Mouse (Mus musculus) testis, postnatal 14 days (tissue): ENCODE data around the gene Stc2.
A peak's percentile ranks its signal among the peaks of the same experiment; 100 is the strongest.

Experiments
- DNase-seq: peaks from one replicate; pipeline ENCODE4 v3.0.0; 2021; ENCODE audit warnings: low spot score

The Stc2 gene

GRCm38 (mm10) chr11:31369648-31370286 lies at the start of gene Stc2:
Stc2 (minus strand) TSS chr11:31370074.
- DNase-seq: peak; percentile 81

GRCm38 (mm10) chr11:31417071-31417470 lies 47.2 kb upstream of the Stc2 start:
- no peak for DNase-seq

- no peak for DNase-seq
Observed at GRCm38 (mm10) chr11:31412376-31412775, 42.5 kb upstream of the Stc2 start.

GRCm38 (mm10) chr11:31406736-31407135 lies 36.9 kb upstream of the Stc2 start:
- no peak for DNase-seq

GRCm38 (mm10) chr11:31403080-31403479 lies 33.2 kb upstream of the Stc2 start:
- no peak for DNase-seq

- DNase-seq: no peak
Observed at GRCm38 (mm10) chr11:31398604-31399003, 28.7 kb upstream of the Stc2 start.

- DNase-seq: no peak
Observed at GRCm38 (mm10) chr11:31396638-31397417, 27.0 kb upstream of the Stc2 start.

- DNase-seq: no peak
Observed at GRCm38 (mm10) chr11:31394026-31394425, 24.2 kb upstream of the Stc2 start.

- DNase-seq: no peak
Observed at GRCm38 (mm10) chr11:31392340-31392739, 22.5 kb upstream of the Stc2 start.

- DNase-seq: no peak
Observed at GRCm38 (mm10) chr11:31388890-31389289, 19.0 kb upstream of the Stc2 start.

- DNase-seq: no peak
Observed at GRCm38 (mm10) chr11:31387526-31387925, 17.7 kb upstream of the Stc2 start.

- DNase-seq: no peak
Observed at GRCm38 (mm10) chr11:31386571-31386970, 16.7 kb upstream of the Stc2 start.

- DNase-seq: no peak
Observed at GRCm38 (mm10) chr11:31383968-31384367, 14.1 kb upstream of the Stc2 start.

- DNase-seq: no peak
Observed at GRCm38 (mm10) chr11:31382145-31382544, 12.3 kb upstream of the Stc2 start.

- peak; percentile 39 for DNase-seq
Observed at GRCm38 (mm10) chr11:31373438-31373837, 3.6 kb upstream of the Stc2 start.

GRCm38 (mm10) chr11:31372206-31372605 lies 2.3 kb upstream of the Stc2 start:
- DNase-seq: no peak

GRCm38 (mm10) chr11:31371256-31371838 lies 1.5 kb upstream of the Stc2 start:
- no peak for DNase-seq

GRCm38 (mm10) chr11:31370436-31371230 lies 759 bp upstream of the Stc2 start:
- no peak for DNase-seq

GRCm38 (mm10) chr11:31368965-31369647 lies 768 bp downstream of the Stc2 start:
- peak; percentile 40 for DNase-seq

- DNase-seq: no peak
Observed at GRCm38 (mm10) chr11:31368252-31368964, 1.5 kb downstream of the Stc2 start.

- no peak for DNase-seq
Observed at GRCm38 (mm10) chr11:31366827-31367226, 3.0 kb downstream of the Stc2 start.
